9 mouse cellular contexts compared by ENCODE assay signal in genomic region chr3:107038661-107039223, GRCm38 (mm10). TPM values are rescaled to one million over a fixed set of nuclear protein-coding genes. Genes with fewer than 3 reads are reported as not detected.
DNase-seq lines count a peak whose midpoint lies in the region; ATAC-seq and TF ChIP-seq lines count a peak whose summit lies in the region.
"Had no signal": no experiment of that assay in that cellular context is flagged by ENCODE, and none has a peak within 500 bp of the region (broad histone marks: within the 10 kb centered on the region; RNA-seq: fewer than 3 reads in every experiment).

No protein-coding gene starts in this region.

- peak overlapping the region; percentile 51 for H3K27ac ChIP-seq in bone marrow macrophage, adult 2 months (ENCODE audit: insufficient read depth, low read depth, low read length)
- no peak overlapping the region for H3K27ac ChIP-seq in liver, embryonic 15.5 days (replicated peaks)

- H3K36me3 ChIP-seq in liver, embryonic 15.5 days (replicated peaks) = no peaks in the 10 kb centered on the region

- WGBS in liver, embryonic 15.5 days (ENCODE audit: insufficient replicate concordance) = 18% methylated on average over 10 of the region's 10 CpGs

- peak overlapping the region; percentile 47 for H3K4me3 ChIP-seq in bone marrow macrophage, adult 2 months (ENCODE audit: insufficient read depth, low read length)
- no peak overlapping the region for H3K4me3 ChIP-seq in liver, embryonic 15.5 days (replicated peaks)
- H3K4me3 ChIP-seq: erythroblast, embryonic 14.5 days had no signal

- peaks cover 24% of the 10 kb centered on the region for H3K4me1 ChIP-seq in bone marrow macrophage, adult 2 months (ENCODE audit: control insufficient read depth, insufficient read depth, low read length)
- H3K4me1 ChIP-seq in liver, embryonic 15.5 days (replicated peaks) = peaks cover 13% of the 10 kb centered on the region; the same call in 1 of the 2 replicates

- no peak for TF ChIP-seq CTCF in bone marrow macrophage, adult 2 months (IDR thresholded peaks at IDR 0.05; ENCODE audit: low read depth, low read length)

- H3K27me3 ChIP-seq in liver, embryonic 15.5 days = peaks cover 50% of the 10 kb centered on the region

- H3K9me3 ChIP-seq in liver, embryonic 15.5 days (replicated peaks) = no peaks in the 10 kb centered on the region

- no peak for TF ChIP-seq POLR2A in bone marrow macrophage, adult 2 months (IDR thresholded peaks at IDR 0.05; ENCODE audit: borderline replicate concordance, low read depth, low read length)

- 0 out of 2 replicates have a peak overlapping the region, but pooled peaks have one; percentile 15 for H3K4me2 ChIP-seq in liver, embryonic 15.5 days

- DNase-seq in cerebellum, postnatal 10 days = peak; percentile 72 to 73
- no peak for DNase-seq in cerebellum, adult 11 months
- DNase-seq in retina, postnatal 1 day = peak; percentile 69
- DNase-seq in ovary, postnatal 10 days (ENCODE audit: low spot score) = no peak
- no peak for DNase-seq in kidney, adult 9 months

- ATAC-seq in granulocyte monocyte progenitor cell, adult 5-6 weeks (replicated peaks; ENCODE audit: poor library complexity, severe bottlenecking) = 0 out of 2 replicates have a peak, but pooled peaks have one; percentile 9
- no peak for ATAC-seq in liver, embryonic 15.5 days (ENCODE audit: insufficient read depth)

- H3K9ac ChIP-seq in liver, embryonic 15.5 days = no peak overlapping the region

RNA-seq across cellular contexts. Expression of gene Kcna3, which starts 2.8 kb away (rescaled TPM):
- polyA plus RNA-seq in bone marrow macrophage, adult 2 months (2012; ENCODE audit: insufficient read depth, insufficient read length, missing spikeins) = 1.1 and 2.5 TPM in 2 replicates
- 8.4 and 15.0 TPM in 2 replicates for total RNA-seq in granulocyte monocyte progenitor cell, adult 5-6 weeks (2014; fragmentation: Nextera tagmentation)
- total RNA-seq in granulocyte monocyte progenitor cell, adult 5-6 weeks (2017) = 4.4 and 5.1 TPM in 2 replicates
- polyA plus RNA-seq in liver, embryonic 15.5 days (2015; fragmentation: Nextera tagmentation; extraction: Ambion mirVana) = 1.1 and 1.2 TPM in 2 replicates
- polyA plus RNA-seq: erythroblast, embryonic 14.5 days had no signal

Comparison
In these comparisons a context has a peak if more than half of its experiments do, and no peak if none do; other contexts are left out.
1. DNase-seq: peak in cerebellum, postnatal 10 days (2 of 2) and retina, postnatal 1 day (single experiment); none in cerebellum, adult 11 months (single experiment), ovary, postnatal 10 days (single experiment) and kidney, adult 9 months (single experiment).